Mouse (Mus musculus) thymus, adult 18-20 months (tissue): Measurements from ENCODE around the gene Gm21693.
"Not testable (repeated sequence)": the region's sequence is repeated elsewhere in the genome, so short reads cannot be mapped to it uniquely, and the experiment has no call there.

Source experiments
- DNase-seq, 2 experiments: peaks; one replicate each; pipeline ENCODE4 v3.0.0; 2022; ENCODE audit warnings: mixed read lengths in 2 of 2

Gene Gm21693

GRCm38 (mm10) chrY:3345229-3345628 lies at the start of gene Gm21693:
Gene Gm21693, minus strand, starts transcription at chrY:3345329.
- DNase-seq = not testable (repeated sequence)

- DNase-seq = not testable (repeated sequence)
Measured at GRCm38 (mm10) chrY:3340661-3341060, 4.5 kb downstream of the Gm21693 start.

GRCm38 (mm10) chrY:3306349-3306748 lies 38.8 kb downstream of the Gm21693 start, which contains the start of gene Gm21677:
Gene Gm21677, minus strand, starts transcription at chrY:3306449.
- DNase-seq = not testable (repeated sequence)
